Mouse (Mus musculus) CH12.LX (cell line): ENCODE results near the gene R3hcc1l.

ENCODE experiments used
- CTCF ChIP-seq, 2 experiments: IDR thresholded peaks in 1 of 2; conservative IDR thresholded peaks in 1 of 2; 2 replicates each; pipeline ENCODE4 v1.5.1; 2011 to 2012; ENCODE audit warnings: low read depth in 2 of 2, low read length in 2 of 2, improper control_type of control experiment in 1 of 2, inconsistent platforms in 1 of 2, mild to moderate bottlenecking in 1 of 2, moderate library complexity in 1 of 2
- KAT2A ChIP-seq: IDR thresholded peaks from 2 replicates; pipeline ENCODE4 v1.6.1; 2012; ENCODE audit warnings: low read length, improper control_type of control experiment, inconsistent platforms; ENCODE audit not compliant: insufficient replicate concordance
- MEF2A ChIP-seq: IDR thresholded peaks from 2 replicates; pipeline ENCODE4 v1.6.1; 2014; ENCODE audit warnings: low read depth, mild to moderate bottlenecking, inconsistent platforms, low read length, improper control_type of control experiment, borderline replicate concordance
- POLR2A ChIP-seq: IDR thresholded peaks from 2 replicates; pipeline ENCODE4 v1.6.1; 2011; ENCODE audit warnings: low read depth, mild to moderate bottlenecking, improper control_type of control experiment, low read length
- POLR2AphosphoS2 ChIP-seq: IDR thresholded peaks from 2 replicates; pipeline ENCODE4 v1.6.1; 2011; ENCODE audit warnings: low read depth, low read length, improper control_type of control experiment
- UBTF ChIP-seq: IDR thresholded peaks from 2 replicates; pipeline ENCODE4 v1.6.1; 2012; ENCODE audit warnings: low read depth, mild to moderate bottlenecking, inconsistent platforms, low read length, improper control_type of control experiment, moderate library complexity
- USF1 ChIP-seq: IDR thresholded peaks from 2 replicates; pipeline ENCODE4 v1.6.1; 2014; ENCODE audit warnings: low read depth, mild to moderate bottlenecking, inconsistent platforms, low read length, improper control_type of control experiment
- ZC3H11A ChIP-seq: IDR thresholded peaks from 2 replicates; pipeline ENCODE4 v1.6.1; 2012; ENCODE audit warnings: low read depth, mild to moderate bottlenecking, inconsistent platforms, low read length, improper control_type of control experiment
- ZKSCAN1 ChIP-seq: IDR thresholded peaks from 2 replicates; pipeline ENCODE4 v1.6.1; 2012; ENCODE audit warnings: low read depth, inconsistent platforms, low read length, improper control_type of control experiment, borderline replicate concordance

DNA sequence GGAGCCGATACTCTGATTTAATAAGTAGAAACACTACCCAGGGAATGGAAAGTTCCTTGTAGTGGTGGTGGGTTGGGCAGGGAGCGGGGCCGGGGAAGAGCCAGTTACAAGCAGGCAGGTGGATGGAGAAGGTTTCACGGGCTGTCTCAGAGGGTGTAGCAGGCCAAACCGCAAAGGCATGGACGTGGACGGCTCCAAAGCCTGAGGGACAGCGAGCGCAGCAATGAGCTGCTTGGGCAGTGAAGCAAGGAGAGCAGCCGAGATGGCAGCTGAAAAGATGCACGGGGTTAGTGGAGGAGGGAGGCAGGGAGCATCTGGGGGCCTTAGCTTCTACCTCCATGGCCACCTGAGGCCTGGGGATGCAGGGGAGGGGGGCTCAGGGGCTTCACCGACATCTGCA lies 40.3 kb upstream of the R3hcc1l start:
- no peak for TF ChIP-seq USF1
- TF ChIP-seq ZKSCAN1 = no peak
- TF ChIP-seq POLR2A = no peak
- no peak for TF ChIP-seq MEF2A
- TF ChIP-seq CTCF (conservative IDR thresholded peaks at IDR 0.05 in 1 of 2, IDR thresholded peaks at IDR 0.05 in 1 of 2; ENCODE audit: low read depth in 2 of 2, low read length in 2 of 2) = no peak
- TF ChIP-seq KAT2A = no peak
- TF ChIP-seq POLR2AphosphoS2 = no peak
- no peak for TF ChIP-seq UBTF
- TF ChIP-seq ZC3H11A = no peak
